Mouse (Mus musculus): Measurements from ENCODE around the gene Syt17. TPM values are rescaled to one million over a fixed set of nuclear protein-coding genes. Genes with fewer than 3 reads are reported as not detected.

Syt17 gene
- polyA plus RNA-seq, 1 experiment = 13.4 TPM

DNA sequence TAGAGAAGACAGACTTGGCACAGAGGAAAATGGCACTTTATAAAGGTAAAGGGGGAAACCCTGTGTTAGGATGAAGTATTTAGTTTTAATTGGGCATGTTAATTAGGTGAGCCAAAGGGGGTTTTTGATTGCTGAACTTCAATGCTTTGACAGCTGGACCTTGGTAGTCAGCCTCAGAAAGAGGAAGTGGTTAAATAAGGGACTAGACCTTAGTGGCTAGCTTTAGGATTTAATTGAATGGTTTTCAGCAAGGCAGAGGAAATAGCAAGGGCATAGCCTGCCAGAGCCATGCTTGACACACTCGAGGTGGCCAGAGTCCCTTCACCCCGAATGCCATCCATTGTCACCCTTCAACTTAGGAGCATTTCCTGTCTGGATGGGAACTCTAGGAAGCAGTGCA, 101.6 kb downstream of the Syt17 start:
- peak; percentile 2 for DNase-seq (ENCODE audit: low read depth)
- no peak for TF ChIP-seq POLR2A (IDR thresholded peaks at IDR 0.05; ENCODE audit: borderline replicate concordance, extremely low read depth, insufficient read depth, insufficient read length, poor library complexity, severe bottlenecking)
- no peak for TF ChIP-seq CTCF (IDR thresholded peaks at IDR 0.05; ENCODE audit: borderline replicate concordance, extremely low read depth, insufficient read depth, insufficient read length)

DNA sequence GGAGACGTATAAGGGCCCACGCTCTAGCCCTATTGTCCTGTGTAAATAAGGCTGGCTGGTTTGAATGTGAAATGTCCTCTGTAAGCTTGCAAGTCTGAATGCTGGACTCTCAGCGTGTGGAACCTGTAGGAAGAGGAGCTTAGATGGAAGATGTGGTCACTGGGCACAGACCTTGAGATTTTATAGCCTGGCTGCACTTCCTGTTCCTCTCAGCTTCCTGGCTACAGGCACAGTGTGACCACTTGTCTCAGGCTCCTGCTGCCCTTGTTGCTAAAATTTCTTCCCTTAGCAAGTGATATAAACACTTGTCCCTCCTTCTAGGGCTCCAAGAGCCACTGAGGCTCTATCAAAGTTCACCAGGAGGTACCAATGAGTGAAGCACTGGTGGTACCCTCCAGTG, 102.6 kb downstream of the Syt17 start:
- no peak for DNase-seq (ENCODE audit: low read depth)
- TF ChIP-seq CTCF (IDR thresholded peaks at IDR 0.05; ENCODE audit: borderline replicate concordance, extremely low read depth, insufficient read depth, insufficient read length) (no peak), POLR2A (IDR thresholded peaks at IDR 0.05; ENCODE audit: borderline replicate concordance, extremely low read depth, insufficient read depth, insufficient read length, poor library complexity, severe bottlenecking) (no peak)

DNA sequence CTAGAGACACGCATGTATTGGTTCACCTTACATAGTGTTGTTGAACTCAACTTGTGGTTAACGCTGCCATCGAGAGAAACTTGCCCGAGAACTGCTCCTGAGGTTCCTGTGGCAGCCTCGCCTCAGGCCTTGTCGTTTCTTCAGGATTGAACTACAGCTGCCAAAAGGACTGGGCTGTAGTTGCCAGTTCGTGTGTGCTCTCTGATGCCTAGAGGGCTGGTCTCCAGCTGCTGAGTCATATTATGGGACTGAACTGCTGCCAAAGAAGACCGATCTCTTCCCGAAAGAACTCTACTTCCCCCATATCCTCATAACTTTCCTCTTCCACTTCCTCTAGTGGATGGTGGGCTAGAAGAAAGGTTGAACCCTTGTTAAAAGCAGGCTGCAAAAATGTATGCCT, 103.3 kb downstream of the Syt17 start:
- TF ChIP-seq POLR2A (IDR thresholded peaks at IDR 0.05; ENCODE audit: borderline replicate concordance, extremely low read depth, insufficient read depth, insufficient read length, poor library complexity, severe bottlenecking) (no peak), CTCF (IDR thresholded peaks at IDR 0.05; ENCODE audit: borderline replicate concordance, extremely low read depth, insufficient read depth, insufficient read length) (no peak)
- DNase-seq (ENCODE audit: low read depth) = no peak

Other genes with a start within 250 kb of the Syt17 start
- 49.9 and 65.0 TPM in 2 replicates for gene Smg1, start 204.6 kb downstream of the Syt17 start, polyA plus RNA-seq (2012; rRNA removed)
- gene Itpripl2, start 43.8 kb upstream of the Syt17 start, polyA plus RNA-seq (2012; rRNA removed) = 1.9 and 3.3 TPM in 2 replicates
- 56.3 and 75.3 TPM in 2 replicates for gene Coq7, start 85.1 kb upstream of the Syt17 start, polyA plus RNA-seq (2012; rRNA removed)
- 8.3 and 9.2 TPM in 2 replicates for gene Tmc7, start 136.5 kb upstream of the Syt17 start, polyA plus RNA-seq (2012; rRNA removed)
- 0.26 and 0.30 TPM in 2 replicates for gene Tmc5, start 149.1 kb upstream of the Syt17 start, polyA plus RNA-seq (2012; rRNA removed)

Measured in brain, embryonic 14.5 days (tissue).